ENCODE assay signal across 8 mouse cellular contexts in genomic region chr2:129408476-129408875, GRCm38 (mm10). TPM values are rescaled to one million over a fixed set of nuclear protein-coding genes. Genes with fewer than 3 reads are reported as not detected.
DNase-seq lines count a peak whose midpoint lies in the region; ATAC-seq and TF ChIP-seq lines count a peak whose summit lies in the region.

No protein-coding gene starts in this region.

- peak; percentile 75 for ATAC-seq in erythroid progenitor cell, adult 5-6 weeks (replicated peaks; ENCODE audit: low FRiP score, poor library complexity, severe bottlenecking)
- ATAC-seq in heart, embryonic 13.5 days (ENCODE audit: extremely low read depth, insufficient number of reproducible peaks, low FRiP score, low TSS enrichment): no peak; the same call in 1 of the 2 replicates
- ATAC-seq in lung, postnatal 0 days: peak; percentile 58; the same call in 1 of the 2 replicates

- H3K27ac ChIP-seq in CH12.LX (ENCODE audit: insufficient read depth, low read depth): no peak overlapping the region
- H3K27ac ChIP-seq in heart, embryonic 13.5 days (replicated peaks): no peak overlapping the region
- no peak overlapping the region for H3K27ac ChIP-seq in lung, postnatal 0 days (ENCODE audit: low read length)

- no peak for TF ChIP-seq EP300 in CH12.LX (IDR thresholded peaks at IDR 0.05; ENCODE audit: low read length)
- no peak for TF ChIP-seq EP300 in lung, postnatal 0 days (IDR thresholded peaks at IDR 0.05)

- no peaks in the 10 kb centered on the region for H3K36me3 ChIP-seq in CH12.LX (replicated peaks in 1 of 2; ENCODE audit: control insufficient read depth in 1 of 2, insufficient read depth in 1 of 2, low read length in 1 of 2)
- no peaks in the 10 kb centered on the region for H3K36me3 ChIP-seq in heart, embryonic 13.5 days
- H3K36me3 ChIP-seq in lung, postnatal 0 days (ENCODE audit: insufficient read depth, low read length): no peaks in the 10 kb centered on the region

- no peak overlapping the region for H3K4me3 ChIP-seq in CH12.LX (replicated peaks in 1 of 3; ENCODE audit: low read depth in 2 of 3, low read length in 2 of 3, poor library complexity in 1 of 3)
- H3K4me3 ChIP-seq in heart, embryonic 13.5 days: no peak overlapping the region
- H3K4me3 ChIP-seq in lung, postnatal 0 days (ENCODE audit: low read depth, low read length): no peak overlapping the region

- in situ Hi-C loops in CH12.LX (cut with MboI; ENCODE audit: low pct_ligation_motif_present, low pct_unique_long_range_greater_than_20kb, low sequenced_read_pairs): loop anchor here (5.0 kb wide), 1 partner anchor 106 kb away; no protein-coding TSS in a partner anchor

- peak; percentile 23 to 80; a peak in 3 of 4 replicates for TF ChIP-seq CTCF in CH12.LX (conservative IDR thresholded peaks at IDR 0.05 in 1 of 2, IDR thresholded peaks at IDR 0.05 in 1 of 2; ENCODE audit: low read depth in 2 of 2, low read length in 2 of 2)
- TF ChIP-seq CTCF in lung, postnatal 0 days (IDR thresholded peaks at IDR 0.05): peak; percentile 81

- H3K9ac ChIP-seq in CH12.LX (ENCODE audit: insufficient read depth, low read depth): no peak overlapping the region
- H3K9ac ChIP-seq in heart, embryonic 13.5 days: no peak overlapping the region
- no peak overlapping the region for H3K9ac ChIP-seq in lung, postnatal 0 days (replicated peaks; ENCODE audit: low read depth)

- peak; percentile 59 for DNase-seq in CH12.LX (ENCODE audit: extremely low read depth)
- peak; percentile 90 for DNase-seq in brain, adult 2 months (ENCODE audit: low read depth, low spot score)
- peak; percentile 70 to 88 for DNase-seq in layer of hippocampus, adult 18-20 months (ENCODE audit: low spot score in 2 of 2)
- peak; percentile 72 for DNase-seq in lung, postnatal 0 days (ENCODE audit: low spot score)
- peak; percentile 58 for DNase-seq in ovary, postnatal 14 days (ENCODE audit: low spot score)
- peak; percentile 52 for DNase-seq in thymus, postnatal 25 days

- peak; percentile 75 for TF ChIP-seq RAD21 in CH12.LX (IDR thresholded peaks at IDR 0.05; ENCODE audit: low read depth, low read length)

- no peaks in the 10 kb centered on the region for H3K27me3 ChIP-seq in CH12.LX (replicated peaks)
- peaks cover 7% of the 10 kb centered on the region; the same call in 1 of the 2 replicates for H3K27me3 ChIP-seq in heart, embryonic 13.5 days (replicated peaks)
- no peaks in the 10 kb centered on the region for H3K27me3 ChIP-seq in lung, postnatal 0 days (replicated peaks; ENCODE audit: insufficient read depth, low read length)

- 16% methylated on average over 18 of the region's 18 CpGs for WGBS in heart, embryonic 13.5 days
- WGBS in lung, postnatal 0 days: 17% methylated on average over 18 of the region's 18 CpGs

- no peaks in the 10 kb centered on the region for H3K9me3 ChIP-seq in CH12.LX (replicated peaks; ENCODE audit: low read length)
- no peaks in the 10 kb centered on the region for H3K9me3 ChIP-seq in heart, embryonic 13.5 days
- no peaks in the 10 kb centered on the region for H3K9me3 ChIP-seq in lung, postnatal 0 days (ENCODE audit: low read length)

- no peak for TF ChIP-seq POLR2A in CH12.LX (IDR thresholded peaks at IDR 0.05; ENCODE audit: low read depth, low read length)

- H3K79me2 ChIP-seq in CH12.LX (replicated peaks; ENCODE audit: control insufficient read depth, extremely low read depth, insufficient read depth, poor library complexity, severe bottlenecking): no peaks in the 10 kb centered on the region

- peaks cover 2 to 33% of the 10 kb centered on the region in 2 experiments; a peak in 3 of 4 replicates for H3K4me1 ChIP-seq in CH12.LX (ENCODE audit: control insufficient read depth in 1 of 2, insufficient read depth in 2 of 2)
- no peaks in the 10 kb centered on the region for H3K4me1 ChIP-seq in heart, embryonic 13.5 days
- H3K4me1 ChIP-seq in lung, postnatal 0 days (ENCODE audit: insufficient read depth, low read depth, low read length): no peaks in the 10 kb centered on the region

- H3K4me2 ChIP-seq in CH12.LX (ENCODE audit: insufficient read depth, low read depth, poor library complexity, severe bottlenecking): peak overlapping the region; percentile 26; the same call in 1 of the 2 replicates
- 0 out of 2 replicates have a peak overlapping the region, but pooled peaks have one; percentile 3 for H3K4me2 ChIP-seq in heart, embryonic 13.5 days
- no peak overlapping the region for H3K4me2 ChIP-seq in lung, postnatal 0 days (replicated peaks; ENCODE audit: low read depth, low read length)

- dilution Hi-C loops in CH12.LX (cut with MboI; ENCODE audit: extremely low pct_ligation_motif_present, extremely low pct_unique_long_range_greater_than_20kb, low sequenced_read_pairs): no loop called here

TF ChIP-seq in CH12.LX, 34 proteins besides CTCF, POLR2A, EP300 and RAD21:
- TF ChIP-seq MAZ (IDR thresholded peaks at IDR 0.05; ENCODE audit: low read depth, low read length): no peak
- no peak for TF ChIP-seq USF1 (IDR thresholded peaks at IDR 0.05; ENCODE audit: low read depth, low read length)
- no peak for TF ChIP-seq UBTF (IDR thresholded peaks at IDR 0.05; ENCODE audit: low read depth, low read length)
- no peak for TF ChIP-seq ZC3H11A (IDR thresholded peaks at IDR 0.05; ENCODE audit: low read depth, low read length)
- TF ChIP-seq SMC3 (IDR thresholded peaks at IDR 0.05; ENCODE audit: low read depth, low read length): peak; percentile 85
- TF ChIP-seq CHD2 (IDR thresholded peaks at IDR 0.05; ENCODE audit: low read length): no peak
- no peak for TF ChIP-seq BHLHE40 (IDR thresholded peaks at IDR 0.05; ENCODE audit: low read depth, low read length)
- no peak for TF ChIP-seq MXI1 (IDR thresholded peaks at IDR 0.05; ENCODE audit: low read depth, low read length)
TF ChIP-seq in CH12.LX: peak in this region for 1.

RNA-seq across cellular contexts. Expression of gene Il1b, which starts 37.5 kb away (rescaled TPM):
- total RNA-seq in CH12.LX (2012; rRNA removed) (0.13 TPM in 1 of 2 replicates, not detected in the other), CH12.LX (2014; rRNA removed) (0.44 and 0.80 TPM in 2 replicates)
- 0.23 and 0.65 TPM in 2 replicates for polyA plus RNA-seq in CH12.LX (2012; ENCODE audit: insufficient read length, low read depth)
- total RNA-seq in erythroid progenitor cell, adult 5-6 weeks (2015; ENCODE audit: low replicate concordance): 1.1 and 7.5 TPM in 2 replicates
- 2.3 TPM in 1 of 2 replicates, not detected in the other for total RNA-seq in erythroid progenitor cell, adult 5-6 weeks (2017; ENCODE audit: low replicate concordance)
- 0.28 TPM in 1 of 2 replicates, not detected in the other for polyA plus RNA-seq in heart, embryonic 13.5 days (2015; fragmentation: Nextera tagmentation; extraction: Ambion mirVana)
- not detected for total RNA-seq in layer of hippocampus, adult 18-20 months (2021)
- polyA plus RNA-seq in lung, postnatal 0 days (2015; fragmentation: Nextera tagmentation; extraction: Ambion mirVana): 5.0 and 12.4 TPM in 2 replicates
